Mouse (Mus musculus) liver, embryonic 12.5 days (tissue): Measurements from ENCODE around the gene Mgll. TPM values are rescaled to one million over a fixed set of nuclear protein-coding genes. Genes with fewer than 3 reads are reported as not detected.
A peak's percentile ranks its signal among the peaks of the same experiment; 100 is the strongest.

Experiments used
- ATAC-seq: fragments of 200-750 bp; cut with Nextera tagmentation; 2 replicates; pipeline ENCODE4 v1.8.0; 2017; ENCODE audit warnings: moderate number of reproducible peaks, mild to moderate bottlenecking, moderate library complexity
- H3K27ac ChIP-seq: fragments of 300-500 bp; sonication (generic); 2 replicates; pipeline ENCODE4 v1.5.1; 2016; ENCODE audit warnings: mild to moderate bottlenecking
- H3K27me3 ChIP-seq: fragments of 300-500 bp; sonication (generic); replicated peaks from 2 replicates; pipeline ENCODE4 v1.6.1; 2016; ENCODE audit warnings: mild to moderate bottlenecking, moderate library complexity
- H3K36me3 ChIP-seq: fragments of 300-500 bp; sonication (generic); 2 replicates; pipeline ENCODE4 v1.6.1; 2016; ENCODE audit warnings: mild to moderate bottlenecking, moderate library complexity
- H3K4me1 ChIP-seq: fragments of 300-500 bp; sonication (generic); 2 replicates; pipeline ENCODE4 v1.6.1; 2016
- H3K4me2 ChIP-seq: fragments of 300-500 bp; sonication (generic); 2 replicates; pipeline ENCODE4 v1.6.1; 2016; ENCODE audit warnings: mild to moderate bottlenecking, moderate library complexity
- H3K4me3 ChIP-seq: fragments of 300-500 bp; sonication (generic); 2 replicates; pipeline ENCODE4 v1.5.1; 2016; ENCODE audit warnings: mild to moderate bottlenecking, moderate library complexity
- H3K9ac ChIP-seq: fragments of 300-500 bp; sonication (generic); 2 replicates; pipeline ENCODE4 v1.6.1; 2016; ENCODE audit warnings: mild to moderate bottlenecking, moderate library complexity
- H3K9me3 ChIP-seq: fragments of 300-500 bp; sonication (generic); replicated peaks from 2 replicates; pipeline ENCODE4 v1.6.1; 2016; ENCODE audit warnings: mild to moderate bottlenecking, moderate library complexity
- WGBS: fragments of 180-500 bp; shearing (Covaris S2); methylation state at CpG from one replicate; pipeline ENCODE4 v1.1.7; 2016; ENCODE audit not compliant: insufficient replicate concordance; 5-methylcytosine and 5-hydroxymethylcytosine counted together
- polyA plus RNA-seq: library from polyadenylated mRNA; unstranded; fragments of >200 nt; fragmentation: Nextera tagmentation; extraction: Ambion mirVana; gene quantifications from 2 replicates; pipeline ENCODE4 v1.2.1, GENCODE M21; 2016

The Mgll gene
- polyA plus RNA-seq, 1 experiment from 2014 or later = 46.4 TPM

GRCm38 (mm10) chr6:88703731-88704130, 20.5 kb upstream of the Mgll start:
- H3K9ac ChIP-seq = no peak overlapping the region
- no peak for ATAC-seq

GRCm38 (mm10) chr6:88708401-88709278, 15.6 kb upstream of the Mgll start:
- peak overlapping the region; percentile 60 for H3K9ac ChIP-seq
- no peaks in the 10 kb centered on the region for H3K9me3 ChIP-seq
- H3K27ac ChIP-seq = peak overlapping the region; percentile 83
- H3K27me3 ChIP-seq = peaks cover 10% of the 10 kb centered on the region
- H3K4me1 ChIP-seq = peaks cover 22% of the 10 kb centered on the region
- peak; percentile 88 for ATAC-seq
- WGBS = 29% methylated on average over 8 of the region's 8 CpGs
- H3K4me2 ChIP-seq = peak overlapping the region; percentile 41
- H3K4me3 ChIP-seq = no peak overlapping the region
- H3K36me3 ChIP-seq = no peaks in the 10 kb centered on the region

More at GRCm38 (mm10) chr6:88703731-88704130, 20.5 kb upstream of the Mgll start:
- Histone ChIP-seq H3K27ac (no peak overlapping the region), H3K27me3 (peaks cover 12% of the 10 kb centered on the region), H3K9me3 (no peaks in the 10 kb centered on the region), H3K4me2 (no peak overlapping the region), H3K36me3 (no peaks in the 10 kb centered on the region), H3K4me1 (peaks cover 10% of the 10 kb centered on the region), H3K4me3 (no peak overlapping the region)
- 76% methylated on average over 5 of the region's 5 CpGs for WGBS

DNA sequence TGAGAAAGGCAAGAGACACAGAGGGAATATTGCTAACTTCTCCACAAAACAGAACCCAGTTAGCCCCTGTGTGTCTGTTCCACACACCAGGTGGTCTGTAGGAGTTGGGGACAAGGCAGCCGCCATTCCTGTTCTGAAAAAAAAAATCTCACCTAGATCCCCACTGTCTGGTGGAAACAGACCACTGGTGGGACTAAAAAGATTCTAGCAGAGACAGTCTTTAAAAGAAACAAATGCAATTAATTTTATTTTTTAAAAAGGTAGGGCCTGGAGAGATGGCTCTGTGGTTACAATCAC, 15.0 kb upstream of the Mgll start:
- WGBS = 73% methylated on average over 1 of the region's 1 CpGs
- no peak for ATAC-seq
- H3K4me2 ChIP-seq = peak overlapping the region; percentile 41
- H3K4me1 ChIP-seq = peaks cover 22% of the 10 kb centered on the region
- H3K36me3 ChIP-seq = no peaks in the 10 kb centered on the region
- peaks cover 12% of the 10 kb centered on the region for H3K27me3 ChIP-seq
- peak overlapping the region; percentile 60; the same call in 1 of the 2 replicates for H3K9ac ChIP-seq
- H3K27ac ChIP-seq = peak overlapping the region; percentile 83
- H3K4me3 ChIP-seq = no peak overlapping the region
- no peaks in the 10 kb centered on the region for H3K9me3 ChIP-seq

DNA sequence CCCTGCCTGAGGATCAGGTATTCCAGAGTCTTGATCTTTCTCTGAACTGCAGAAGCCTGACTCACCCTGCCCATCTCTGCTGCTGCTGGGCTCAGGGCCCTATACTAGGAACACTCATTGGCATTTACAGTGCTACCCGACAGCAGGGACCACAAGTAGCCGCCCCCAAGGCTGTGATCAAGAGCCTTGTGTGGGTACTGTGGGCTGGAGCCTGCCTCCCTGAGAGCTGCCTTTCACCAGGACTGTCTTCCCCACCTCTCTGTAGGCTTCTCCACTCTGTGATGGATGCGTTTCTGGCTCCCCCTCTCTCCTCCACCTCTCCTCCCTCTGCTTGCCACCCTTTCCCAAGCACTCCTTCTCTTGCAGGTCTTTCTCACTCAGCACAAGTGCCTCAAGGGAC, 12.9 kb upstream of the Mgll start:
- WGBS = 67% methylated on average over 3 of the region's 3 CpGs
- Histone ChIP-seq H3K4me2 (no peak overlapping the region), H3K4me3 (no peak overlapping the region), H3K36me3 (no peaks in the 10 kb centered on the region), H3K27me3 (peaks cover 21% of the 10 kb centered on the region), H3K9me3 (no peaks in the 10 kb centered on the region), H3K4me1 (peaks cover 22% of the 10 kb centered on the region), H3K27ac (no peak overlapping the region), H3K9ac (no peak overlapping the region)
- no peak for ATAC-seq

DNA sequence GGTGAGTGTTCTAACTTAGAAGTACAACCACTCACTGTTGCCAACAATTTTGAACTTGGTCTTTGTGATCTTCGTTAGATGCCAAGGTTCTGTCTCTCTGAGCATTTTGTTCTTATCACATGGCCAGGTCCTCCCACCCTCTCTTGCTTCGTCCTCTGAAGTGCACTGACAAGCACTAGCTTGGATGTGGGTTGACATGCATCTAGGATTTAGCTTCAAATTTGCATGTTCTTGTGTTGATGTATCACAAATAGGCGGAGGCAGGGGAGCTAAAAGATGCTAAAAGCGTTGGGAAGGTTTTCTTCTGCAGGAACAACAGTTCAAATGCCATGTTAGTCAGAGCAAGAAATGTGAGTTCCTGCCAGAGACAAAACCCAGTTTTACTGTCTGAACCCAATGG, 12.1 kb upstream of the Mgll start:
- Histone ChIP-seq H3K9me3 (no peaks in the 10 kb centered on the region), H3K36me3 (no peaks in the 10 kb centered on the region), H3K4me1 (peaks cover 22% of the 10 kb centered on the region), H3K27me3 (peaks cover 28% of the 10 kb centered on the region), H3K4me2 (no peak overlapping the region), H3K9ac (no peak overlapping the region), H3K4me3 (no peak overlapping the region), H3K27ac (no peak overlapping the region)
- no peak for ATAC-seq
- 62% methylated on average over 4 of the region's 4 CpGs for WGBS

- Histone ChIP-seq H3K4me3 (no peak overlapping the region), H3K27ac (no peak overlapping the region), H3K9me3 (no peaks in the 10 kb centered on the region), H3K4me1 (peaks cover 16% of the 10 kb centered on the region), H3K36me3 (no peaks in the 10 kb centered on the region), H3K4me2 (no peak overlapping the region), H3K27me3 (peaks cover 38% of the 10 kb centered on the region), H3K9ac (no peak overlapping the region)
- no peak for ATAC-seq
Observed at GRCm38 (mm10) chr6:88713320-88713719, 10.9 kb upstream of the Mgll start.

- H3K9me3 ChIP-seq = no peaks in the 10 kb centered on the region
- H3K4me2 ChIP-seq = no peak overlapping the region
- WGBS = 65% methylated on average over 4 of the region's 4 CpGs
- no peak overlapping the region for H3K9ac ChIP-seq
- H3K36me3 ChIP-seq = no peaks in the 10 kb centered on the region
- H3K4me3 ChIP-seq = no peak overlapping the region
- peaks cover 7% of the 10 kb centered on the region for H3K4me1 ChIP-seq
- H3K27ac ChIP-seq = no peak overlapping the region
- peaks cover 38% of the 10 kb centered on the region for H3K27me3 ChIP-seq
- no peak for ATAC-seq
Observed at GRCm38 (mm10) chr6:88714200-88714674, 10.0 kb upstream of the Mgll start.

GRCm38 (mm10) chr6:88715378-88715781, 8.8 kb upstream of the Mgll start:
- Histone ChIP-seq H3K9ac (no peak overlapping the region), H3K27ac (no peak overlapping the region)

DNA sequence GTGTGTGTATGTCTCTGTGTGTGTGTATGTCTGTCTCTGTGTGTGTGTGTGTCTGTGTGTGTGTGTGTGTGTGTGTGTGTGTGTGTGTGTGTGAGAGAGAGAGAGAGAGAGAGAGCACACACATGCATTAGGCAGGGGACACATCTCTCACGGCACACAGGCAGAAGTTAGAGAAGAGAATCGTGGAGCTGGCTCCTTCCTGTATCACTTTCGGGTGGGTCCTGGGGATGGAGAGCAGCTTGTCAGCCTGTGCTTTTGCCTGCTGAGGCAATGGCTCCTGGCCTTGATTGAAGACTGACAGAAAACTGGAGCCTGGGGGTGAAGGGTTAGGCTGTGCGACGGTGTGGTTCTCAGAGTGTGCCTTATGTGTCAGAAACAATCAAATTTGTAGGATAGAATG, 8.2 kb upstream of the Mgll start:
- H3K4me3 ChIP-seq = no peak overlapping the region
- peaks cover 44% of the 10 kb centered on the region for H3K27me3 ChIP-seq
- no peak overlapping the region for H3K9ac ChIP-seq
- no peaks in the 10 kb centered on the region for H3K36me3 ChIP-seq
- no peaks in the 10 kb centered on the region for H3K9me3 ChIP-seq
- H3K27ac ChIP-seq = no peak overlapping the region
- 0 out of 2 replicates have a peak, but pooled peaks cover 4% of the 10 kb centered on the region for H3K4me1 ChIP-seq
- no peak overlapping the region for H3K4me2 ChIP-seq
- no peak for ATAC-seq
- 54% methylated on average over 5 of the region's 5 CpGs for WGBS

More at GRCm38 (mm10) chr6:88715378-88715781, 8.8 kb upstream of the Mgll start:
- 78% methylated on average over 9 of the region's 9 CpGs for WGBS
- Histone ChIP-seq H3K4me3 (no peak overlapping the region), H3K9me3 (no peaks in the 10 kb centered on the region), H3K36me3 (no peaks in the 10 kb centered on the region), H3K4me1 (no peaks in the 10 kb centered on the region), H3K27me3 (peaks cover 38% of the 10 kb centered on the region), H3K4me2 (no peak overlapping the region)
- no peak for ATAC-seq

DNA sequence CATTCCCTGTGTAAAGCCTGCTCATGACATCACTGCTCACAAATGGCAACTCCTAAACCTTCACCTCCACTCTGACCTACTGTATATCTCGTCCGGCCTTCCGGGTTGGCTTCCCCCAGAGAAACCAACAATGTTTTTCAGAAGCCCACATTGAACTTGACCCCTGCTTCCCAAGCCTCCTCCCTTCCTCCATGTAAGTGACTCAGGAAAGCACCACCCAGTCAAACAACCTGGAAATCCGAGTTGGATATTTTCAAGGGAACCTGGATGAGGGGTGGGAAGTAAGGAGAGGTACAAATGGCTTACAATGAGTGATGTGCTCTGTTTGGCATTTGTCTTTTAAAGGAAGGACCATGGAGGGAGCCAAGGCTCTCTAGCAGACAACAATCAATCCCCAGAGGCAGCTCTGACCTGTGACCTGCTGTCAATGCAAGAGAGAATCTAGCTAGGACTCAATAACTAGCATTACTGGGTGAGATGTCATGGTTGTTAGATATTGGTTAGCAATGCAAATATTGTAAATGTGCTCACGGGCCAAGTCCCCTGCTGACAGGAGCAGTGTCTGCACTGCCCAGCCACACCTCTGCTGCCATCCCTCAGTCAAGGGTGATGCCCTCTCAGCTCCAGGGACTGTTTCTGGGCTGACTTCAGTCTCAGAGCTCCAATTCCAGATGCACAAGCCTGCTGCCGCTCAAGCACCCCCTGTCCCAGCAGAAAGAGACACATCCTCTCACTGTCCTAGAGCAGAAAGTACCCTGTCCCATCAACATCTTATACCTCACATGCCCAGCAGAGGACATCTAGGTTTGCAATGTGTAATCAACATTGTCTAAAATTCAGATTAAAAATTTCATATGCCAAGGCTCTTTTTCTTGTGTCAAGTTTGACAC, 6.8 kb upstream of the Mgll start:
- Histone ChIP-seq H3K27me3 (peaks cover 51% of the 10 kb centered on the region), H3K27ac (no peak overlapping the region), H3K9me3 (no peaks in the 10 kb centered on the region), H3K9ac (no peak overlapping the region), H3K4me3 (no peak overlapping the region), H3K36me3 (no peaks in the 10 kb centered on the region), H3K4me1 (0 out of 2 replicates have a peak, but pooled peaks cover 4% of the 10 kb centered on the region), H3K4me2 (no peak overlapping the region)
- 66% methylated on average over 6 of the region's 6 CpGs for WGBS
- no peak for ATAC-seq

GRCm38 (mm10) chr6:88718033-88718725, 6.0 kb upstream of the Mgll start:
- ATAC-seq = no peak
- H3K9ac ChIP-seq = no peak overlapping the region
- H3K4me3 ChIP-seq = no peak overlapping the region
- no peaks in the 10 kb centered on the region for H3K36me3 ChIP-seq
- WGBS = 75% methylated on average over 7 of the region's 7 CpGs
- H3K4me2 ChIP-seq = no peak overlapping the region
- H3K9me3 ChIP-seq = no peaks in the 10 kb centered on the region
- no peak overlapping the region for H3K27ac ChIP-seq
- peaks cover 5% of the 10 kb centered on the region; the same call in 1 of the 2 replicates for H3K4me1 ChIP-seq
- peaks cover 45% of the 10 kb centered on the region for H3K27me3 ChIP-seq
